17 mouse cellular contexts compared by ENCODE assay signal in genomic region chr16:38184657-38185269, GRCm38 (mm10).
DNase-seq lines count a peak whose midpoint lies in the region; ATAC-seq and TF ChIP-seq lines count a peak whose summit lies in the region.
"Had no signal": no experiment of that assay in that cellular context is flagged by ENCODE, and none has a peak within 500 bp of the region (broad histone marks: within the 10 kb centered on the region; RNA-seq: fewer than 3 reads in every experiment).

No protein-coding gene starts in this region.

- no peak overlapping the region for H3K4me2 ChIP-seq in liver, embryonic 13.5 days
- no peak overlapping the region for H3K4me2 ChIP-seq in lung, embryonic 16.5 days (ENCODE audit: low read depth, low read length)
- H3K4me2 ChIP-seq in hindbrain, embryonic 13.5 days = no peak overlapping the region
- H3K4me2 ChIP-seq: limb, embryonic 15.5 days had no signal

- peak; percentile 88 for DNase-seq in liver, adult 2 months (ENCODE audit: extremely low read depth, low read depth, low spot score)
- DNase-seq in liver = no peak
- no peak for DNase-seq in liver, embryonic 13.5 days
- DNase-seq in urinary bladder, postnatal 14 days (ENCODE audit: low spot score) = peak; percentile 80
- DNase-seq in layer of hippocampus, adult 9-10 months (ENCODE audit: low spot score) = no peak
- DNase-seq: cerebellum, postnatal 25 days; heart, postnatal 4 days; kidney, adult 9 months; thymus, postnatal 4 days had no signal

- peaks cover 15% of the 10 kb centered on the region for H3K79me2 ChIP-seq in liver, adult 2 months (ENCODE audit: control insufficient read depth, insufficient read depth, low read length)

- WGBS in liver, adult 2 months = 26% methylated on average over 8 of the region's 8 CpGs
- WGBS in liver, embryonic 13.5 days (ENCODE audit: insufficient replicate concordance) = 72% methylated on average over 8 of the region's 8 CpGs
- WGBS in lung, embryonic 16.5 days = 63% methylated on average over 8 of the region's 8 CpGs
- WGBS in hindbrain, embryonic 13.5 days = 88% methylated on average over 8 of the region's 8 CpGs

- peaks cover 21% of the 10 kb centered on the region for H3K36me3 ChIP-seq in liver, adult 2 months (ENCODE audit: control insufficient read depth, insufficient read depth, low read length)
- H3K36me3 ChIP-seq in liver, embryonic 13.5 days = peaks cover 33% of the 10 kb centered on the region
- peaks cover 10% of the 10 kb centered on the region for H3K36me3 ChIP-seq in lung, embryonic 16.5 days (ENCODE audit: control insufficient read depth, insufficient read depth, low read length)
- peaks cover 33% of the 10 kb centered on the region for H3K36me3 ChIP-seq in hindbrain, embryonic 13.5 days

- no peaks in the 10 kb centered on the region for H3K27me3 ChIP-seq in liver, adult 2 months (ENCODE audit: control insufficient read depth, insufficient read depth, low read length)
- H3K27me3 ChIP-seq in liver, embryonic 13.5 days = no peaks in the 10 kb centered on the region
- no peaks in the 10 kb centered on the region for H3K27me3 ChIP-seq in lung, embryonic 16.5 days (ENCODE audit: control insufficient read depth, insufficient read depth, low read depth, low read length)
- H3K27me3 ChIP-seq in hindbrain, embryonic 13.5 days = no peaks in the 10 kb centered on the region
- H3K27me3 ChIP-seq: limb, embryonic 15.5 days had no signal

- no peak overlapping the region for H3K4me3 ChIP-seq in liver, adult 2 months (ENCODE audit: insufficient read depth, low read depth, low read length)
- no peak overlapping the region for H3K4me3 ChIP-seq in liver, embryonic 13.5 days (replicated peaks)
- no peak overlapping the region for H3K4me3 ChIP-seq in lung, embryonic 16.5 days (ENCODE audit: low read length)
- H3K4me3 ChIP-seq in hindbrain, embryonic 13.5 days = no peak overlapping the region
- H3K4me3 ChIP-seq: forebrain, embryonic 10.5 days; layer of hippocampus, adult 2 months; limb, embryonic 15.5 days; midbrain, embryonic 10.5 days; myocyte had no signal

- H3K27ac ChIP-seq in liver, adult 2 months (replicated peaks; ENCODE audit: insufficient read depth, low read depth, low read length) = peak overlapping the region; percentile 64
- peak overlapping the region; percentile 67 for H3K27ac ChIP-seq in liver, embryonic 13.5 days
- peak overlapping the region; percentile 45; the same call in 1 of the 2 replicates for H3K27ac ChIP-seq in lung, embryonic 16.5 days (ENCODE audit: low read length)
- no peak overlapping the region for H3K27ac ChIP-seq in hindbrain, embryonic 13.5 days
- H3K27ac ChIP-seq: forebrain, embryonic 10.5 days; layer of hippocampus, adult 2 months; limb, embryonic 15.5 days; midbrain, embryonic 10.5 days had no signal

- H3K9ac ChIP-seq in liver, adult 2 months (ENCODE audit: low read depth, low read length) = no peak overlapping the region
- H3K9ac ChIP-seq in liver, embryonic 13.5 days = no peak overlapping the region
- H3K9ac ChIP-seq in lung, embryonic 16.5 days (ENCODE audit: low read length) = no peak overlapping the region
- H3K9ac ChIP-seq in hindbrain, embryonic 13.5 days = no peak overlapping the region
- H3K9ac ChIP-seq: limb, embryonic 15.5 days had no signal

- TF ChIP-seq CTCF in liver, adult 2 months (IDR thresholded peaks at IDR 0.05; ENCODE audit: low read depth, low read length) = no peak

- H3K9me3 ChIP-seq in liver, embryonic 13.5 days (replicated peaks) = no peaks in the 10 kb centered on the region
- no peaks in the 10 kb centered on the region for H3K9me3 ChIP-seq in lung, embryonic 16.5 days (ENCODE audit: control insufficient read depth, low read length)
- H3K9me3 ChIP-seq in hindbrain, embryonic 13.5 days = no peaks in the 10 kb centered on the region
- H3K9me3 ChIP-seq: forebrain, embryonic 10.5 days; limb, embryonic 15.5 days; midbrain, embryonic 10.5 days had no signal

- no peak for TF ChIP-seq POLR2A in liver, adult 2 months (IDR thresholded peaks at IDR 0.05; ENCODE audit: extremely low read depth, insufficient read depth, low read length)

- peaks cover 10% of the 10 kb centered on the region for H3K4me1 ChIP-seq in liver, adult 2 months (ENCODE audit: control insufficient read depth, insufficient read depth, low read length)
- H3K4me1 ChIP-seq in liver, embryonic 13.5 days (replicated peaks) = no peaks in the 10 kb centered on the region
- H3K4me1 ChIP-seq in lung, embryonic 16.5 days (replicated peaks; ENCODE audit: control insufficient read depth, insufficient read depth, low read length) = peaks cover 5% of the 10 kb centered on the region
- H3K4me1 ChIP-seq in hindbrain, embryonic 13.5 days (replicated peaks) = peaks cover 20% of the 10 kb centered on the region
- H3K4me1 ChIP-seq: forebrain, embryonic 10.5 days; limb, embryonic 15.5 days; midbrain, embryonic 10.5 days had no signal

- peak; percentile 62 for ATAC-seq in liver, embryonic 13.5 days (ENCODE audit: low read depth)
- peak; percentile 47; the same call in 1 of the 2 replicates for ATAC-seq in lung, embryonic 16.5 days (ENCODE audit: low read depth)
- no peak for ATAC-seq in hindbrain, embryonic 13.5 days (ENCODE audit: low FRiP score)
- ATAC-seq: CD4-positive, CD25-positive, alpha-beta regulatory T cell, adult 4 months had no signal

Comparison
In these comparisons a context has a peak if more than half of its experiments do, and no peak if none do; other contexts are left out.
1. DNase-seq: peak in liver, adult 2 months (single experiment) and urinary bladder, postnatal 14 days (single experiment); none in liver (single experiment), liver, embryonic 13.5 days (single experiment) and layer of hippocampus, adult 9-10 months (single experiment).